ENCODE assay signal across 10 mouse cellular contexts in genomic region chr11:21015536-21015935, GRCm38 (mm10).
A peak's percentile ranks its signal among the peaks of the same experiment; 100 is the strongest.
DNase-seq lines count a peak whose midpoint lies in the region; ATAC-seq lines count a peak whose summit lies in the region.
"Had no signal": no experiment of that assay in that cellular context is flagged by ENCODE, and none has a peak within 500 bp of the region (broad histone marks: within the 10 kb centered on the region; RNA-seq: fewer than 3 reads in every experiment).

No protein-coding gene starts in this region.

- H3K4me1 ChIP-seq in intestine, embryonic 16.5 days (ENCODE audit: control insufficient read depth, insufficient read depth, low read length) = peaks cover 15% of the 10 kb centered on the region

- H3K9me3 ChIP-seq in intestine, embryonic 16.5 days (ENCODE audit: control insufficient read depth, low read length) = no peaks in the 10 kb centered on the region
- H3K9me3 ChIP-seq: heart, embryonic 15.5 days had no signal

- no peaks in the 10 kb centered on the region for H3K27me3 ChIP-seq in intestine, embryonic 16.5 days (replicated peaks; ENCODE audit: control insufficient read depth, insufficient read depth, low read length)
- H3K27me3 ChIP-seq: heart, embryonic 15.5 days had no signal

- H3K9ac ChIP-seq in intestine, embryonic 16.5 days (ENCODE audit: low read depth, low read length) = no peak overlapping the region
- H3K9ac ChIP-seq: heart, embryonic 15.5 days had no signal

- H3K4me2 ChIP-seq in intestine, embryonic 16.5 days (ENCODE audit: low read depth, low read length) = no peak overlapping the region
- H3K4me2 ChIP-seq: heart, embryonic 15.5 days had no signal

- ATAC-seq in intestine, embryonic 16.5 days = no peak

- no peak overlapping the region for H3K4me3 ChIP-seq in intestine, embryonic 16.5 days (ENCODE audit: low read length)
- H3K4me3 ChIP-seq: heart, embryonic 15.5 days had no signal

- WGBS in intestine, embryonic 16.5 days = 53% methylated on average over 3 of the region's 3 CpGs

- H3K27ac ChIP-seq in intestine, embryonic 16.5 days (ENCODE audit: low read length) = 0 out of 2 replicates have a peak overlapping the region, but pooled peaks have one; percentile 16

- DNase-seq in adrenal gland, adult 2 months = peak; percentile 28
- DNase-seq in adrenal gland, adult 8-10 months = no peak
- DNase-seq in kidney, adult 9 months = peak; percentile 39
- no peak for DNase-seq in kidney, postnatal 4 days
- peak; percentile 53 for DNase-seq in cerebellum, adult 11-12 months
- DNase-seq in embryo, embryonic 9.5 days (ENCODE audit: extremely low spot score) = no peak
- no peak for DNase-seq in frontal cortex, adult 2 months (ENCODE audit: extremely low spot score in 1 of 2, low spot score in 1 of 2)
- DNase-seq: right cerebral cortex, postnatal 4 days had no signal

- no peaks in the 10 kb centered on the region for H3K36me3 ChIP-seq in intestine, embryonic 16.5 days (ENCODE audit: control insufficient read depth, insufficient read depth, low read length)
- H3K36me3 ChIP-seq: heart, embryonic 15.5 days had no signal

Comparison
In these comparisons a context has a peak if more than half of its experiments do, and no peak if none do; other contexts are left out.
1. DNase-seq: peak in adrenal gland, adult 2 months (single experiment), kidney, adult 9 months (single experiment) and cerebellum, adult 11-12 months (single experiment); none in adrenal gland, adult 8-10 months (single experiment), kidney, postnatal 4 days (0 of 2), embryo, embryonic 9.5 days (single experiment) and frontal cortex, adult 2 months (0 of 2).